27 mouse cellular contexts compared by ENCODE assay signal in genomic region chr11:76196977-76197469, GRCm38 (mm10). TPM values are rescaled to one million over a fixed set of nuclear protein-coding genes. Genes with fewer than 3 reads are reported as not detected.
DNase-seq lines count a peak whose midpoint lies in the region; ATAC-seq and TF ChIP-seq lines count a peak whose summit lies in the region.
"Had no signal": no experiment of that assay in that cellular context is flagged by ENCODE, and none has a peak within 500 bp of the region (broad histone marks: within the 10 kb centered on the region; RNA-seq: fewer than 3 reads in every experiment).

No protein-coding gene starts in this region.

- peaks cover 4% of the 10 kb centered on the region; the same call in 1 of the 2 replicates for H3K27me3 ChIP-seq in heart, embryonic 14.5 days (ENCODE audit: control insufficient read depth, insufficient read depth, low read length)
- H3K27me3 ChIP-seq in heart, embryonic 10.5 days (ENCODE audit: insufficient read depth, poor library complexity, severe bottlenecking): 0 out of 2 replicates have a peak, but pooled peaks cover 8% of the 10 kb centered on the region
- no peaks in the 10 kb centered on the region for H3K27me3 ChIP-seq in lung, embryonic 14.5 days (ENCODE audit: insufficient read depth, low read length)
- no peaks in the 10 kb centered on the region for H3K27me3 ChIP-seq in intestine, embryonic 16.5 days (replicated peaks; ENCODE audit: control insufficient read depth, insufficient read depth, low read length)
- no peaks in the 10 kb centered on the region for H3K27me3 ChIP-seq in stomach, embryonic 16.5 days (ENCODE audit: control insufficient read depth, insufficient read depth, low read length)
- no peaks in the 10 kb centered on the region for H3K27me3 ChIP-seq in forebrain, embryonic 14.5 days (replicated peaks; ENCODE audit: control insufficient read depth, insufficient read depth, low read length)
- H3K27me3 ChIP-seq: neural tube, embryonic 13.5 days had no signal

- H3K4me1 ChIP-seq in heart, embryonic 14.5 days (ENCODE audit: control insufficient read depth in 2 of 2, insufficient read depth in 2 of 2, low read length in 2 of 2): peaks cover 2 to 6% of the 10 kb centered on the region in 2 experiments; a peak in 1 of 4 replicates
- peaks cover 23% of the 10 kb centered on the region for H3K4me1 ChIP-seq in heart, embryonic 10.5 days
- no peaks in the 10 kb centered on the region for H3K4me1 ChIP-seq in lung, embryonic 14.5 days (ENCODE audit: insufficient read depth)
- peaks cover 15% of the 10 kb centered on the region for H3K4me1 ChIP-seq in intestine, embryonic 16.5 days (ENCODE audit: control insufficient read depth, insufficient read depth, low read length)
- peaks cover 12% of the 10 kb centered on the region; the same call in 1 of the 2 replicates for H3K4me1 ChIP-seq in stomach, embryonic 16.5 days (ENCODE audit: control insufficient read depth, insufficient read depth, low read length)
- no peaks in the 10 kb centered on the region for H3K4me1 ChIP-seq in forebrain, embryonic 14.5 days (ENCODE audit: control insufficient read depth, insufficient read depth, low read length)

- no peak overlapping the region for H3K9ac ChIP-seq in heart, embryonic 14.5 days (ENCODE audit: low read length)
- H3K9ac ChIP-seq in lung, embryonic 14.5 days: no peak overlapping the region
- H3K9ac ChIP-seq in intestine, embryonic 16.5 days (ENCODE audit: low read depth, low read length): peak overlapping the region; percentile 50
- peak overlapping the region; percentile 38 for H3K9ac ChIP-seq in stomach, embryonic 16.5 days (ENCODE audit: low read length)
- H3K9ac ChIP-seq in forebrain, embryonic 14.5 days (ENCODE audit: low read length): no peak overlapping the region
- H3K9ac ChIP-seq: forebrain, postnatal 0 days; limb, embryonic 12.5 days; liver, embryonic 15.5 days; lung, embryonic 15.5 days; neural tube, embryonic 13.5 days had no signal

- no peak overlapping the region for H3K27ac ChIP-seq in heart, embryonic 14.5 days (replicated peaks in 1 of 2; ENCODE audit: control insufficient read depth in 1 of 2, insufficient read depth in 1 of 2, low read depth in 2 of 2, low read length in 2 of 2)
- H3K27ac ChIP-seq in heart, embryonic 10.5 days: no peak overlapping the region
- no peak overlapping the region for H3K27ac ChIP-seq in lung, embryonic 14.5 days (ENCODE audit: low read depth)
- H3K27ac ChIP-seq in intestine, embryonic 16.5 days (ENCODE audit: low read length): peak overlapping the region; percentile 85
- H3K27ac ChIP-seq in stomach, embryonic 16.5 days (ENCODE audit: low read length): peak overlapping the region; percentile 81
- no peak overlapping the region for H3K27ac ChIP-seq in forebrain, embryonic 14.5 days (ENCODE audit: low read depth, low read length)
- H3K27ac ChIP-seq: hindbrain, embryonic 10.5 days; left cerebral cortex, adult 2 months; limb, embryonic 12.5 days; liver, embryonic 15.5 days; lung, embryonic 15.5 days; neural tube, embryonic 13.5 days had no signal

- peak overlapping the region; percentile 2; the same call in 1 of the 2 replicates for H3K4me2 ChIP-seq in heart, embryonic 14.5 days (ENCODE audit: low read length)
- peak overlapping the region; percentile 32 for H3K4me2 ChIP-seq in lung, embryonic 14.5 days
- peak overlapping the region; percentile 34 for H3K4me2 ChIP-seq in intestine, embryonic 16.5 days (ENCODE audit: low read depth, low read length)
- peak overlapping the region; percentile 10 for H3K4me2 ChIP-seq in stomach, embryonic 16.5 days (ENCODE audit: low read depth, low read length)
- H3K4me2 ChIP-seq in forebrain, embryonic 14.5 days (ENCODE audit: low read length): no peak overlapping the region
- H3K4me2 ChIP-seq: limb, embryonic 12.5 days; liver, embryonic 15.5 days; lung, embryonic 15.5 days; midbrain, embryonic 11.5 days; neural tube, embryonic 13.5 days had no signal

- WGBS in heart, embryonic 14.5 days: 34% methylated on average over 8 of the region's 8 CpGs
- WGBS in heart, embryonic 10.5 days: 47% methylated on average over 8 of the region's 8 CpGs
- 31% methylated on average over 8 of the region's 8 CpGs for WGBS in lung, embryonic 14.5 days
- 47% methylated on average over 8 of the region's 8 CpGs for WGBS in intestine, embryonic 16.5 days
- 33% methylated on average over 8 of the region's 8 CpGs for WGBS in stomach, embryonic 16.5 days
- 42% methylated on average over 8 of the region's 8 CpGs for WGBS in forebrain, embryonic 14.5 days

- no peak for DNase-seq in heart, embryonic 10.5 days (ENCODE audit: low spot score)
- no peak for DNase-seq in lung, embryonic 14.5 days
- DNase-seq in lung, postnatal 25 days (ENCODE audit: low spot score): no peak
- no peak for DNase-seq in adrenal gland, postnatal 36 days
- DNase-seq in forebrain, embryonic 14.5 days (ENCODE audit: low spot score): no peak
- DNase-seq: adrenal gland, postnatal 14 days; cerebellum, adult 2 months; forebrain, postnatal 0 days; gastrocnemius, postnatal 10 days; heart, postnatal 10 days; kidney, adult 8-10 months; thymus, postnatal 4 days had no signal

- no peaks in the 10 kb centered on the region for H3K36me3 ChIP-seq in heart, embryonic 14.5 days (ENCODE audit: control insufficient read depth, insufficient read depth, low read length)
- no peaks in the 10 kb centered on the region for H3K36me3 ChIP-seq in heart, embryonic 10.5 days
- H3K36me3 ChIP-seq in lung, embryonic 14.5 days (ENCODE audit: insufficient read depth): no peaks in the 10 kb centered on the region
- no peaks in the 10 kb centered on the region for H3K36me3 ChIP-seq in intestine, embryonic 16.5 days (ENCODE audit: control insufficient read depth, insufficient read depth, low read length)
- no peaks in the 10 kb centered on the region for H3K36me3 ChIP-seq in stomach, embryonic 16.5 days (ENCODE audit: control insufficient read depth, insufficient read depth, low read length)
- H3K36me3 ChIP-seq in forebrain, embryonic 14.5 days (ENCODE audit: control insufficient read depth, insufficient read depth, low read length): no peaks in the 10 kb centered on the region
- H3K36me3 ChIP-seq: hindbrain, embryonic 10.5 days; limb, embryonic 12.5 days; liver, embryonic 15.5 days; lung, embryonic 15.5 days; neural tube, embryonic 13.5 days had no signal

- H3K4me3 ChIP-seq in heart, embryonic 14.5 days (ENCODE audit: control insufficient read depth in 1 of 2, insufficient read depth in 1 of 2, low read depth in 1 of 2, low read length in 2 of 2): no peak overlapping the region
- H3K4me3 ChIP-seq in heart, embryonic 10.5 days: no peak overlapping the region
- H3K4me3 ChIP-seq in lung, embryonic 14.5 days (ENCODE audit: low read depth, low read length): no peak overlapping the region
- H3K4me3 ChIP-seq in intestine, embryonic 16.5 days (ENCODE audit: low read length): peak overlapping the region; percentile 1
- no peak overlapping the region; the same call in 1 of the 2 replicates for H3K4me3 ChIP-seq in stomach, embryonic 16.5 days (replicated peaks; ENCODE audit: low read length)
- H3K4me3 ChIP-seq in forebrain, embryonic 14.5 days (ENCODE audit: low read depth, low read length): no peak overlapping the region
- H3K4me3 ChIP-seq: erythroblast, embryonic 14.5 days; hindbrain, embryonic 10.5 days; left cerebral cortex, adult 2 months; limb, embryonic 12.5 days; liver, embryonic 15.5 days; lung, embryonic 15.5 days; neural tube, embryonic 13.5 days had no signal

- ATAC-seq in heart, embryonic 14.5 days (ENCODE audit: insufficient number of reproducible peaks, insufficient read depth, low FRiP score, low read depth): no peak
- ATAC-seq in lung, embryonic 14.5 days (ENCODE audit: insufficient read depth): no peak
- no peak for ATAC-seq in intestine, embryonic 16.5 days
- ATAC-seq in stomach, embryonic 16.5 days (ENCODE audit: insufficient read depth, low FRiP score): peak; percentile 3; the same call in 1 of the 2 replicates
- ATAC-seq in forebrain, embryonic 14.5 days: no peak
- ATAC-seq: CD4-positive, CD25-positive, alpha-beta regulatory T cell, adult 4 months; forebrain, postnatal 0 days had no signal

- no peak for TF ChIP-seq CTCF in lung, embryonic 14.5 days (IDR thresholded peaks at IDR 0.05; ENCODE audit: low read depth)

- no peaks in the 10 kb centered on the region for H3K9me3 ChIP-seq in heart, embryonic 14.5 days (ENCODE audit: control insufficient read depth, low read length)
- no peaks in the 10 kb centered on the region for H3K9me3 ChIP-seq in heart, embryonic 10.5 days
- H3K9me3 ChIP-seq in lung, embryonic 14.5 days (ENCODE audit: low read depth, low read length): no peaks in the 10 kb centered on the region
- no peaks in the 10 kb centered on the region for H3K9me3 ChIP-seq in intestine, embryonic 16.5 days (ENCODE audit: control insufficient read depth, low read length)
- H3K9me3 ChIP-seq in stomach, embryonic 16.5 days (replicated peaks; ENCODE audit: control insufficient read depth, low read length): no peaks in the 10 kb centered on the region
- no peaks in the 10 kb centered on the region for H3K9me3 ChIP-seq in forebrain, embryonic 14.5 days (replicated peaks; ENCODE audit: control insufficient read depth, low read length)
- H3K9me3 ChIP-seq: hindbrain, embryonic 10.5 days; limb, embryonic 12.5 days; liver, embryonic 15.5 days; lung, embryonic 15.5 days; neural tube, embryonic 13.5 days had no signal

RNA-seq across cellular contexts. Expression of gene Fam57a, which starts 17.6 kb away (rescaled TPM):
- polyA plus RNA-seq in heart, embryonic 14.5 days (2014; fragmentation: Nextera tagmentation; extraction: Ambion mirVana): 22.4 and 23.1 TPM in 2 replicates
- polyA plus RNA-seq in heart, embryonic 10.5 days (2016; fragmentation: Nextera tagmentation; extraction: Ambion mirVana): 32.7 and 35.9 TPM in 2 replicates
- 38.3 and 39.8 TPM in 2 replicates for polyA plus RNA-seq in lung, embryonic 14.5 days (2014; fragmentation: Nextera tagmentation; extraction: Ambion mirVana)
- polyA plus RNA-seq in intestine, embryonic 16.5 days (2015; fragmentation: Nextera tagmentation; extraction: Ambion mirVana): 104 TPM in 2 replicates
- polyA plus RNA-seq in stomach, embryonic 16.5 days (2015; fragmentation: Nextera tagmentation; extraction: Ambion mirVana): 173 and 315 TPM in 2 replicates
- total RNA-seq in adrenal gland, postnatal 36 days (2021): 1 to 10 TPM; 4.8 to 4.9 TPM
- polyA plus RNA-seq in forebrain, embryonic 14.5 days (2014; fragmentation: Nextera tagmentation; extraction: Ambion mirVana): 26.1 and 27.5 TPM in 2 replicates
- polyA plus RNA-seq: erythroblast, embryonic 14.5 days had no signal

RNA-seq across cellular contexts. Expression of gene Vps53, which starts 17.6 kb away (rescaled TPM):
- 31.5 and 32.5 TPM in 2 replicates for polyA plus RNA-seq in heart, embryonic 14.5 days (2014; fragmentation: Nextera tagmentation; extraction: Ambion mirVana)
- 35.1 and 37.7 TPM in 2 replicates for polyA plus RNA-seq in heart, embryonic 10.5 days (2016; fragmentation: Nextera tagmentation; extraction: Ambion mirVana)
- polyA plus RNA-seq in lung, embryonic 14.5 days (2014; fragmentation: Nextera tagmentation; extraction: Ambion mirVana): 34.5 and 35.6 TPM in 2 replicates
- 55.9 and 61.9 TPM in 2 replicates for polyA plus RNA-seq in intestine, embryonic 16.5 days (2015; fragmentation: Nextera tagmentation; extraction: Ambion mirVana)
- 48.5 and 55.5 TPM in 2 replicates for polyA plus RNA-seq in stomach, embryonic 16.5 days (2015; fragmentation: Nextera tagmentation; extraction: Ambion mirVana)
- total RNA-seq in adrenal gland, postnatal 36 days (2021): 10 to 100 TPM; 49.2 to 54.2 TPM
- 63.8 and 67.9 TPM in 2 replicates for polyA plus RNA-seq in forebrain, embryonic 14.5 days (2014; fragmentation: Nextera tagmentation; extraction: Ambion mirVana)

RNA-seq across cellular contexts. Expression of gene Dbil5, which starts 20.4 kb away (rescaled TPM):
- 1.0 and 2.1 TPM in 2 replicates for polyA plus RNA-seq in heart, embryonic 14.5 days (2014; fragmentation: Nextera tagmentation; extraction: Ambion mirVana)
- polyA plus RNA-seq in heart, embryonic 10.5 days (2016; fragmentation: Nextera tagmentation; extraction: Ambion mirVana): 0.80 and 1.1 TPM in 2 replicates
- polyA plus RNA-seq in lung, embryonic 14.5 days (2014; fragmentation: Nextera tagmentation; extraction: Ambion mirVana): 0.60 and 1.6 TPM in 2 replicates
- 0.86 and 1.1 TPM in 2 replicates for polyA plus RNA-seq in intestine, embryonic 16.5 days (2015; fragmentation: Nextera tagmentation; extraction: Ambion mirVana)
- polyA plus RNA-seq in stomach, embryonic 16.5 days (2015; fragmentation: Nextera tagmentation; extraction: Ambion mirVana): 2.3 and 4.5 TPM in 2 replicates
- total RNA-seq in adrenal gland, postnatal 36 days (2021): not detected
- polyA plus RNA-seq in forebrain, embryonic 14.5 days (2014; fragmentation: Nextera tagmentation; extraction: Ambion mirVana): not detected in 2 replicates
- total RNA-seq: common myeloid progenitor, adult 5-6 weeks; gastrocnemius, postnatal 10 days; megakaryocyte, adult 5-6 weeks had no signal
- polyA plus RNA-seq: erythroblast, embryonic 14.5 days; thymus, postnatal 0 days had no signal

RNA-seq across cellular contexts. Expression of gene Gemin4, which starts 20.4 kb away (rescaled TPM):
- 18.8 and 23.0 TPM in 2 replicates for polyA plus RNA-seq in heart, embryonic 14.5 days (2014; fragmentation: Nextera tagmentation; extraction: Ambion mirVana)
- polyA plus RNA-seq in heart, embryonic 10.5 days (2016; fragmentation: Nextera tagmentation; extraction: Ambion mirVana): 40.0 and 42.1 TPM in 2 replicates
- polyA plus RNA-seq in lung, embryonic 14.5 days (2014; fragmentation: Nextera tagmentation; extraction: Ambion mirVana): 45.6 and 45.8 TPM in 2 replicates
- polyA plus RNA-seq in intestine, embryonic 16.5 days (2015; fragmentation: Nextera tagmentation; extraction: Ambion mirVana): 26.6 and 29.4 TPM in 2 replicates
- 30.1 and 35.2 TPM in 2 replicates for polyA plus RNA-seq in stomach, embryonic 16.5 days (2015; fragmentation: Nextera tagmentation; extraction: Ambion mirVana)
- 1 to 10 TPM; 8.0 to 8.9 TPM for total RNA-seq in adrenal gland, postnatal 36 days (2021)
- polyA plus RNA-seq in forebrain, embryonic 14.5 days (2014; fragmentation: Nextera tagmentation; extraction: Ambion mirVana): 25.0 and 25.7 TPM in 2 replicates

RNA-seq across cellular contexts. Expression of gene Mrm3, which starts 46.5 kb away (rescaled TPM):
- 21.8 and 23.2 TPM in 2 replicates for polyA plus RNA-seq in heart, embryonic 14.5 days (2014; fragmentation: Nextera tagmentation; extraction: Ambion mirVana)
- 27.8 and 29.1 TPM in 2 replicates for polyA plus RNA-seq in heart, embryonic 10.5 days (2016; fragmentation: Nextera tagmentation; extraction: Ambion mirVana)
- polyA plus RNA-seq in lung, embryonic 14.5 days (2014; fragmentation: Nextera tagmentation; extraction: Ambion mirVana): 21.7 and 24.3 TPM in 2 replicates
- 22.9 and 29.2 TPM in 2 replicates for polyA plus RNA-seq in intestine, embryonic 16.5 days (2015; fragmentation: Nextera tagmentation; extraction: Ambion mirVana)
- polyA plus RNA-seq in stomach, embryonic 16.5 days (2015; fragmentation: Nextera tagmentation; extraction: Ambion mirVana): 22.3 and 24.2 TPM in 2 replicates
- 10 to 100 TPM; 18.8 to 21.4 TPM for total RNA-seq in adrenal gland, postnatal 36 days (2021)
- polyA plus RNA-seq in forebrain, embryonic 14.5 days (2014; fragmentation: Nextera tagmentation; extraction: Ambion mirVana): 21.6 and 23.8 TPM in 2 replicates

Comparison
In these comparisons a context has a peak if more than half of its experiments do, and no peak if none do; other contexts are left out.
1. H3K27ac ChIP-seq: peak in intestine, embryonic 16.5 days (single experiment) and stomach, embryonic 16.5 days (single experiment); none in heart, embryonic 14.5 days (0 of 2), heart, embryonic 10.5 days (single experiment), lung, embryonic 14.5 days (single experiment) and forebrain, embryonic 14.5 days (single experiment).
2. H3K9ac ChIP-seq: peak in intestine, embryonic 16.5 days (single experiment) and stomach, embryonic 16.5 days (single experiment); none in heart, embryonic 14.5 days (single experiment), lung, embryonic 14.5 days (single experiment) and forebrain, embryonic 14.5 days (single experiment).